Mouse (Mus musculus): ENCODE results near the gene Polg. TPM values are rescaled to one million over a fixed set of nuclear protein-coding genes. Genes with fewer than 3 reads are reported as not detected.
A peak's percentile ranks its signal among the peaks of the same experiment; 100 is the strongest.

Polg gene
- total RNA-seq, 4 experiments from 2014 or later = 81.6 to 112 (median 91.0) TPM

DNA sequence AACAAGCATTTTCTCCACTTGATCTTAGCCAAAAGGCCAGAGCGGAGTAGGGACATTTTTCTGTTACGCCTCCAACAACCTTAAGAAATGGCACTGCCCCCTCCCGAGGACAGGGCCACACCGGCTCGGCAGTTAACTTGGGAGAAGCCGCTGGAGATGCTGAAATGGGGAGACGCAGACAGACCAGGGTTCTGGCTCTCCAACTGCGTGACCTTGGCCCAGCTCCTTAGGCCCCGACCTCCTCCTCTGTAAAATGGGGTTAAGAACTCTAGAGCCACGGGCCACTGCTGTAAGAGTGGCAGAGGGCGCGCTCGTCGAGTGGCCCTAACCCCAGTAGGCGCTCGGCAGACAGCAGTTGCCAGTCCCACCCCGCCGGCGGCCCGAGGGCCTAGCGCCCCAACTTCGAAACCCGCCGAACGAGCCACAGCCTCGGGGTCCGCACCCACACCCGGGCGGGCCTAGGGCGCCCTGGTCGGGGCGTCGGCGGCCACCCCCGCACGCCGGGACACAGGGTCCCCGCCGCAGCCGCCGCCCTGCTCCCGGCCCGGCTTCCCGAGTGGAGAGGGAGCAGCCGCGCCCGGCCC lies 609 bp downstream of the Polg start:
- DNase-seq (ENCODE audit: low spot score in 2 of 2) = peak in 1 of 2 experiments; percentile 46

DNA sequence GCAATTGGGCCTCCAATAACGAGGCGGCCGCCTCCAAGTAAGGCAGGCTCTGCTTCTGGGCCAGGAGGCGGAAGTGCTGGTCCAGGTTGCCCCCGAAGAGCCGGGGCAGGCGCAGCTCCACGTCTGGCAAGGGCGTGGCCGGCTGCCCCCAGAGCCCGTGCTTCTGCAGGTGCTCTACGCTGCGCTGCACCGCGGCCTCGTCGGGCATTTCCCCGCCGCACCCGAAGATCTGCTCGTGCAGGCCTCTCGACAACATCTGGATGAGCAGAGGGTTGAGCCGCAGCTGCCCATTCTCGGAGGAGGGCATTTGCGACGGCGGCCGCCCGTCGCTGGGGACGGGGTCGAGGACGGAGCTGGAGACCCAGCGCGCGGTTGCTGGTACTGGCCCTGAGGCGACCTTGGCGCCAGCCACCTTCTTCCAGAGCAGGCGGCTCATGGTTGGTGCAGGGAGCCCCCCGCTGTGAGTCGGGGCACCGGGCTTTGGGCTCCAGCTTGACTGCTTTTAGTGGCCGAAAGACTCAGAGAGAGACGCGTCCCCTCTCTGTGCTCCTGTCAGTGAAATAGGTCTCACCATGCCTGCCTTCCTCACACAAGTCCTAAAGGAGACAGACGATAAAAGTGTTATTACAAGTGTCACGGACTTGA lies 1.3 kb downstream of the Polg start:
- no peak for DNase-seq (ENCODE audit: low spot score in 2 of 2)

DNA sequence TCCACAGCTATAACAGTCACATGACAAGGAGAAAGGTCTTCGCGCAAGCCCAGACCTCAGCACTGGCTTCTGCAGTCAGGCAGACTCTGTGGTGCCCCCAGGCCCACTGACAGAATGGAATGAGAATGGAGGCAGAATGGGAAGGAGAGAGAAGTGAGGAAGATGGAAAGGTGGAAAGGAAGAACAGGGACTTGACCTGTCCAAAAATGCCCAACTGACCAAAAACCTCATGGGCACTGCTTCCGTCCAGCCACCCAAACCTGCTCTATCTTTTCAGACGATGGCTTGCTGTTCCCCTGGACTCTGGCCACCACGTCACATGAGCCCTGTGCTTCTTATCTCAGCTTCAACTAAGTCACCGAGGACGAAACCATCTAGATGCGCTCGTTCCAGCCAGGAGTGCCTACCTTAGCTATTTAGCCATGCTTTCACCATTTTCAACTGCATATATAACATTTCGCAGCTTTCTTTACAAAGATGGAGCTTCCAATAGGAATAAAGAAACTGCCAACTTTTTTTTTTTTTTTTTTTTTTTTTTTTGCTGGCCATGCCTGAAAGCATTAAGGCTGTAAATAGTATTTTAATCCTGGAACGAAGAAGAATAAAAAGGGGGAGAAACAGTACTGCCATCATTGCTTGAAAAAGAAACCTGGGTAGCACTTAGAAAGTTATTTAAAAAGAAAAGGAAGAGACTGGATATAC lies 2.6 kb downstream of the Polg start:
- DNase-seq (ENCODE audit: low spot score in 2 of 2) = no peak

DNA sequence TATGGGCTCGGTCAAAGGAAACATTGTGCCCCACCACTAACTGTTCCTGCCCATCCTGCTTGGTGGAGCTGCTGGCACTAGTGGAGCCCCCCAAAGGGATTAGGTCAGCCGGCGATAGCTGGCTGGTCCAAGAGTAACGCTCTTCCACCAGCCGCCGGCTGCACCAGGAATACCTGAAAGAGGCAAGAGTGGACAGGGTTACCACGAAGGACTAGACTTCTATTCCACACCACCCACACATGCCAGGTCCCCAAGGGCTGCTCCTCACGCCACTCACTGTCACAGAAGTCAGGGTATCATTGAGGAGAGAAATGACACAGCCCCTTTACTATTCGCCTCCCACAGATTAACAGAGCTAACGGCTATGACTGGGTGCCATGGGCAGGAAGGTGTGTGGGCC lies 4.4 kb downstream of the Polg start:
- DNase-seq (ENCODE audit: low spot score in 2 of 2) = no peak

DNA sequence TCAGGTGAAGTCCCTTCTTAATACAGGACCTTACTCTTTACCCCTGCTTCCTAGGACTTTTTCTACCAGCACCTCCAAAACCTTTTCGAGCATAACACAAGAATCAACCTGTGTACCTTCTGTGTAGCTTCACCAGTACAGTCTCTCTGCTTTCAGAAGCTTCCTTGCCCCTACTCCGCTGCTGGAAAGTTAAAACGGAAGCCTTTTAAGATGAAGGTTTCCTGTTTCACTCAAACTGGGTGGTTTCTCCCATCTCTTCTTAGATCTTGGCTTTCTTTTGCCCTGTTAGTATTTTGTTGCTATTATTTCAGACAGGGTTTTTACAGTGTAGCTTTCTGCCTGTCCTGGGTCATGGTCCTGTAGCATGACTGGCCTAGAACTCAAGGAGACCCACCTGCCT lies 18.7 kb downstream of the Polg start:
- no peak for DNase-seq (ENCODE audit: low spot score in 2 of 2)

DNA sequence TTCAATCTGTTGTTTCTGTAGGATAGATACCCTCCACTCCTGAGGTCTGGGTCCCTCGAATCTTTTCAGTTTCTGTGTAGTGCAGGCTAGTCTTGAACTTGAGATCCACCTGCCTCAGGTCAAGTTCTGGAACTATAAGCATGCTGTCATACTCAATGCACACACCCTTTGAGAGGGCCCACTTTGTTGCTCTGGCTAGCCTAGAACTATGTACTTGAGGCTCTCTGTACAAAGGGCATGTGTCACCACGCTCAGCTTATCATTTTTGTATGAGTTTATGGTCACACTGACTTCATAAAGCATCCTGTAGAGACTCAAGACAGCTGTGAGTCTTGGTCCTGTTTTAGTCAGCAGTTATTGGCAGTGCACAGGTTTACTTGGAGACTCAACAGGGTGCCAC lies 19.1 kb downstream of the Polg start:
- DNase-seq (ENCODE audit: low spot score in 2 of 2) = no peak

DNA sequence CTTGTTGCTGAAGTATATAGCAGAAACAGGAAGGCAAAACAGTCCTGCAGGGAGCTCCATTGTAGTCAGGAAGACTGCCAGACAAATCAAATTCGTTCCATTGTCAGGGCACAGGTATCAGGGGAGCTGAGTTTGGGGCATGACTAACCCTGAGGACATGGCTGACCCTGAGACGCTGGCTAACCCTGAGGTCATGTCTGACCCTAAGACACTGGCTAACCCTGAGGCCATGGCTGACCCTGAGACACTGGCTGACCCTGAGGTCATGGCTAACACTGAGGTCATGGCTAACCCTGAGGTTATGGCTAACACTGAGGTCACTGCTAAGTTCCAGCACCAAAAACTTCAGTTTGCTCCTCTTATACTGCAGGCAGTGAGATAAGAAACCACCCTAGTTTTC lies 26.1 kb downstream of the Polg start:
- no peak for DNase-seq (ENCODE audit: low spot score in 2 of 2)

DNA sequence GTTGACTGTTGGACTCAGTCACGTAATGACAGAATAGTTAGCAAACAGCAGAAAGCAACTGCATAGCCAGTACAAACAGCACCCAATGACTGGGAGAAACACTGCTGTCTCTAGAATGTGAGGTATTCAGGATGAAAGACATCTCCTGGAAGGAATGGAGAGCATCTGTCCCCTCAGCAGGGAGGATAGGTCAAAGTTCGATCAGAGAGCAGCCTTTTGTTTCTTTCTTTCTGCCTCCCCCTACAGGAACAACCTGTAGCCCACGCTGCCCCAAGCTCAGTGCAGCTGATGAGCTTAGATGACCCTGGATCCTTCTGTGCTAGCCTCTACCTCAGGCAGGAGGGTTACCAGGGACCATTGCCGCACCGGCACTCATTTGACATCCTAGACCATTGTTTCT lies 37.9 kb downstream of the Polg start:
- DNase-seq (ENCODE audit: low spot score in 2 of 2) = no peak

DNA sequence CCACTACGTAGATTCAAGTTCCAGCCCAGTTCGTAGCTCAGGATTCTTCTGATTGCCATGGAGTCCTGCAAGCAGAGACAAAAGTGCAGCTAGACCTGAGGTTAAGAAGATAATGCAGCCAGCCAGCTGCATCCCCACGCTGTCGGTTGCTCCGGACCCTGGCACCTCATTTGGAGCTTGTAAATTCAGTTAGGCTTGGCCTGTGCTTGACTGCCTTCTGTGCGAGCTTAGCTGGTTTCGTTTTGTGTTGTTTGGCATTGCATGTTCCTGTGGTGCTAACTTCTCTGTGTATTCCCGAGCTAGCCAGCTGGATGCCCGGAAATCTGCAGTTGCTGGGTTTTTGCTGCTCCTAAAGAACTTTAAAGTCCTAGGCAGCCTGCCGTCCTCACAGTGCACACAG lies 40.4 kb downstream of the Polg start:
- no peak for DNase-seq (ENCODE audit: low spot score in 2 of 2)

DNA sequence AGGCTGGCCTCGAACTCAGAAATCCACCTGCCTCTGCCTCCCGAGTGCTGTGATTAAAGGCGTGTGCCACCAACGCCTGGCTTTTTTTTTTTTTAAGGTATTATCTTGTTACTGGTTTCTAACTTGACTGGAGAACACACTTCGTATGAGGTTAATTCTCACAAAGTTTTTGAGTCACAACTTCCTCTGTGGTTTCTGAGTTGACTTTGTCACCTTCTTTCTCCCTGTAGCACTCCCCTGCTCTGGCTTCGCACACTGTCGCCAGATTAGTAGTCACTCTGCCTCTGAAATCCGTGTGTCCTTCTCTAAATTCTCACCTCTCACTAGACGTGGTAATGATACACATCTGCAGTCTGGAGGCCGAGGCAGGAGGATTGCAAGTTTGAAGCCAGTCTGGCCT lies 43.3 kb downstream of the Polg start:
- DNase-seq (ENCODE audit: low spot score in 2 of 2) = no peak

DNA sequence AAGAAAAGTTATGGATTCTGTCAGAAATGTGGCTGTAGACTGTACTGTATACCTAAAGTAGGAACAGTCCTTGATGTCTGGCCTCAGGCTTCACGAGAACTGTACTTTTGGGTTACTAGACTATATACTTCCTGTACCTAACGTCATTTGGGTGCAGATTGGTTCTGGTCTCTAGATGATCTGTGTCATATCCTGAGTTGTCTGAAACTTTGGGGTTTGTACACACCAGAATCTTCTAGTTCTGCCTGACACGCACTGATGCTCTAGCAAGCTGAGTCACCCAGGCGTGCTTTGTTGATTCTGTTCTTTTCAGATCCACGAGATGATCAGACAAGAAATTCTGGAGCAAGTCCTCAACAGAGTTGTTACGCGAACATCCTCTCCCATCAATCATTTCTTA lies 46.2 kb downstream of the Polg start:
- DNase-seq (ENCODE audit: low spot score in 2 of 2) = no peak

DNA sequence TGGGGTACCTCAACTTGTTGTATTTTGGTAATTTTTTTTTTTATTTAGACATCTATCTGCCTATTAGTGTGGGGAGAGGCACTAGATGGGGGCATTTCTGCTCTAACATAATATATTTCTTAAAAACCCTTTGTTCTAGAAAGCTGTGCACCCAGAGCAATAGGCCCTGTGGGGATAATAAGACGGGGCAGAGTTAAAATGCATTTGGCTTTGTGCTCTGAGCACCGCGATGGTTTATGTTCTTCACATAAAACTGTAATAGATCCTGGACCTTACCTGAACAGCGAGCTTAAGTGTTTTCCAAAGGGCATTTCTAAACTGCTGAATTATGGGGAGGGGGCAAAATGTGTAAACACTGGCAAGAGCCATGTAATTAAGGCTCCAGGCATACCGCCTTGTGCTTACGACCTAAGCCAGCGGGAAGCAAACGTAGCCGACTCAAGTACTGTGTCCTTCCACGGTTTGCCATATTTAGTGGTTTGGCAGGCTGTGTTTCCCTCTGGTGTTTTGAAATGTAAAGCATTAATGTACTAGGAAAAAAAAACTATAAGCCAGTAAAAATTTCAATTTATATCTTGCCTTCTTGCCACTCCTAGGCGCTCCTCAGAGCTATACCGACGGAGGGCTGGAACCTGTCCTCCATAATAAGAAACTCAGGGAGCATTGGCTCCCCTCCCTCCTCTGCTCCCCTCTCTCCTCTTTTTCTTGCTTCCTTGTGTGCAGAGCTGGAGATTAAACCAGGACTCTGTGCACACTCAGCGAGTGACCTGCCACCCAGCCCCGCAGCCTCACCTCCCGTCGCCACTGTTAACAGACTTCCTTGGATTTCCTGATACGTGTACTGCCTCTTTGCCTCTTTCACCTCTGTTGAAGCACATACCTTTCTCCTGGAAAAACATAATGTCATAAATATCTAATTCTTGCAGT lies 51.5 kb downstream of the Polg start:
- no peak for DNase-seq (ENCODE audit: low spot score in 2 of 2)

DNA sequence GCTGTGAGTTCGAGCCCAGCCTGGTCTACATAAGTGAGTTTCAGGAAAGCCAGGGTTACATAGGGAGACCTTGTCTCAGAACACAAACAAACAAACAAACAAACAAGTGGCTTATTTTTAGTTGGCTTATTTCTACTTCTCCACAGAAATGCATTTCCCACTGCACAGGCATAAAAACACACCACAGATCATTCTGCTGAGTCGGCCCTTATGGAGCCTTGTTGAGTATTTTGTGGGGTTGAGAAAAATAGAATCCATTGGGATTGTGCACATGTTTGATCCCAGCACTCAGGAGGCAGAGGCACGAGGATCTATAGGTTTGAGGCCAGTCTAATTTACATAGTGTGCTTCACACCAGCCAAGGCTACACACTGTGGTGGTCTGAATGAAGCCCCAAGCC lies 65.9 kb downstream of the Polg start:
- DNase-seq (ENCODE audit: low spot score in 2 of 2) = no peak

DNA sequence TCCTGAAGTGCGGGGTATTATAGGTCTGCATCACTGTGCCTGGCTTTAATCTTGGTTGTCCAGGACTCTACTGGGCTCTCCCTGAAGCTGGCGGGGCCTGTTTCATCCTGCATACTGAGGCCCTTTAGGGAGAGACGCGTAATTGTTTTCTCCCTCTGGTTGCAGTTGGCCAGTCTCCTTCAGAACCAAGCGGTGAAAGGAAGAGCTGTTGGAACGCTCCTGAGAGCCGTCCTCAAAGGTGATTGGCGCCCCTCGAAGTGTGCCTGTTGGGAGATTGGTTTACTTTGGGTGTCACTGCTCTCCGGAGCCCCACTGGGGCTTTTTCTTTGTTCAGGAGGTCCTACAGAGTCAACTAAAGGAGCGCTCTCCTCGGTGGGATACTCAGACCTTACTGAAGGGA lies 67.2 kb downstream of the Polg start:
- DNase-seq (ENCODE audit: low spot score in 2 of 2) = no peak

DNA sequence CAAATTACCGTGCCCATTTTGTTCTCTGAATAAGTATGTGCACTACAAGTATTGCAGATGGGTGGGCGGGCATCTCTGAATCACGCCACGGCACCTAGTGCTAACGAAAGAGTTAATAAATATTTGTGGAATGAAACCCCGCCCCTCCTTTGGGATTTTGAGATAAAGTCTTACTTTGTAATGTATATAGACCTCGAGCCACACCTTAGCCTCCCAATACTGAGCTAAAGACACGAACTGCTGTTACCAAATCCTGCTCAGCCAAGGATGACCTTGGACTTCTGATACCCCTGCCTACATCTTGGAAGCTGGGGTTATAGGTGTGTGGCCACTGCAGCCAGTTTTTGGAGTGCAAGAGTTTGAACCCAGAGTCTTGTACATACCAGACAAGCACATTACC lies 67.7 kb downstream of the Polg start:
- DNase-seq (ENCODE audit: low spot score in 2 of 2) = no peak

DNA sequence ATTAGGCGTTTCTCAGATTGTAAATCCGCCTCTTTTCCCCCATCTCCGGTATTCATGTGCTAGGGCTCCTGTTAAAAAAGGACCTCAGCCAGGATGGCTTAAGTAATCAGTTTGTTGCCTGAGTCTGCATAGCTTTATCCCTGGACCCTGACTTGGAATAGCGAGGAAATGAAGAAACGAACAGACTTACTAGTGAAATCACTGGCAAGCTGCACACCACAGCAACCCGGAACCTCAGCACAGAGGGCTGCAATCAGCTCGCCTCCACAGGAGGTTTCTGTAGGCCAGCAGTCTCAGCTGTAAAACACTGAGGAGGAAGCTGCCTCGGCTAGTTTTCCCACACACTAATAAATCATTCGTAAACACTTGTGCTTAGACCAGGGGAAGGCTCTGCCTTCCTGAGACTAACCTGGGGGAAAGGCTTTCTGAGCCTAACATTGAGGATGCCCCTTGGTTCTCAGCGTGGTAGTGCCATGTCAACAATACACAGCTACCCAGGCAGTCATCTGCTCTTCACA lies 68.7 kb downstream of the Polg start:
- no peak for DNase-seq (ENCODE audit: low spot score in 2 of 2)

Small RNA genes within 50 kb of the gene (microRNA-seq; reads per million reads assigned to microRNA genes)
- gene Mir9-3 = 96.3 to 115 reads per million in 2 experiments

Other genes starting within 250 kb of the Polg start
- 100 to 1,000 TPM; 106 to 135 (median 117) TPM for gene Abhd2, start 193.2 kb downstream of the Polg start, total RNA-seq (2022)
- 10 to 100 TPM; 21.9 to 25.6 (median 25.1) TPM for gene Rlbp1, start 79.3 kb downstream of the Polg start, total RNA-seq (2022)
- 1 to 10 TPM in 1 of 4 experiments, under 1 TPM in 3; 0.39 to 1.2 (median 0.69) TPM for gene Fanci, start 74.4 kb downstream of the Polg start, total RNA-seq (2022)
- gene Rhcg, start 151.3 kb upstream of the Polg start, total RNA-seq (2022) = 1 to 10 TPM; 1.7 to 3.0 (median 2.3) TPM
- gene Ticrr, start 193.8 kb upstream of the Polg start, total RNA-seq (2022) = under 1 TPM in 2 of 4 experiments, not detected in 2; 0.11 to 0.22 TPM
- 1 to 10 TPM; 1.6 to 2.2 (median 1.8) TPM for gene Kif7, start 249.4 kb upstream of the Polg start, total RNA-seq (2022)